14 mouse cellular contexts compared by ENCODE assay signal in genomic region chr5:29892861-29893260, GRCm38 (mm10).
"Had no signal": no experiment of that assay in that cellular context is flagged by ENCODE, and none has a peak within 500 bp of the region (broad histone marks: within the 10 kb centered on the region; RNA-seq: fewer than 3 reads in every experiment).

No protein-coding gene starts in this region.

- DNase-seq: kidney, adult 9 months; kidney, postnatal 36 days; layer of hippocampus, adult 9-11 months; layer of hippocampus, postnatal 36 days; lung, embryonic 14.5 days; lung, postnatal 10 days; lung, postnatal 4 days; thymus, adult 2 months; thymus, postnatal 25 days had no signal

- H3K4me3 ChIP-seq: limb, embryonic 15.5 days; liver, embryonic 12.5 days; midbrain, embryonic 12.5 days; neural tube, embryonic 12.5 days had no signal

- H3K27ac ChIP-seq: kidney, postnatal 0 days; limb, embryonic 15.5 days; liver, embryonic 12.5 days; midbrain, embryonic 12.5 days; neural tube, embryonic 12.5 days had no signal
